ENCODE assay signal across 9 mouse cellular contexts in genomic region chr3:88738641-88739040, GRCm38 (mm10). TPM values are rescaled to one million over a fixed set of nuclear protein-coding genes. Genes with fewer than 3 reads are reported as not detected.
DNase-seq lines count a peak whose midpoint lies in the region; ATAC-seq lines count a peak whose summit lies in the region.
"Had no signal": no experiment of that assay in that cellular context is flagged by ENCODE, and none has a peak within 500 bp of the region (broad histone marks: within the 10 kb centered on the region; RNA-seq: fewer than 3 reads in every experiment).

No protein-coding gene starts in this region.

- DNase-seq in heart, adult 18-20 months, result peak; percentile 61 to 88
- peak; percentile 59 for DNase-seq in urinary bladder, postnatal 25 days (ENCODE audit: low spot score)
- DNase-seq in urinary bladder, postnatal 4 days (ENCODE audit: low spot score in 2 of 2), result no peak
- DNase-seq in lung, postnatal 36 days, result peak; percentile 86
- peak; percentile 82 for DNase-seq in testis, postnatal 10 days (ENCODE audit: low spot score)

- no peak for ATAC-seq in heart, embryonic 12.5 days (ENCODE audit: insufficient number of reproducible peaks, low FRiP score)
- peak; percentile 96 for ATAC-seq in common myeloid progenitor, adult 5-6 weeks (replicated peaks; ENCODE audit: low read depth, poor library complexity, severe bottlenecking)
- peak; percentile 77 to 85 for ATAC-seq in hematopoietic stem cell, adult 5-6 weeks (replicated peaks in 1 of 2; ENCODE audit: insufficient read depth in 1 of 2, low FRiP score in 2 of 2, low TSS enrichment in 1 of 2, low read depth in 1 of 2, poor library complexity in 2 of 2, severe bottlenecking in 2 of 2)

- H3K27ac ChIP-seq in heart, embryonic 12.5 days (ENCODE audit: poor library complexity, severe bottlenecking), result no peak overlapping the region
- H3K27ac ChIP-seq: limb, embryonic 12.5 days had no signal

- H3K4me1 ChIP-seq in heart, embryonic 12.5 days (replicated peaks), result no peaks in the 10 kb centered on the region
- H3K4me1 ChIP-seq: limb, embryonic 12.5 days had no signal

- H3K27me3 ChIP-seq in heart, embryonic 12.5 days (replicated peaks), result no peaks in the 10 kb centered on the region
- H3K27me3 ChIP-seq: limb, embryonic 12.5 days had no signal

- no peak overlapping the region for H3K9ac ChIP-seq in heart, embryonic 12.5 days
- H3K9ac ChIP-seq: limb, embryonic 12.5 days had no signal

- H3K4me3 ChIP-seq in heart, embryonic 12.5 days, result no peak overlapping the region
- H3K4me3 ChIP-seq: limb, embryonic 12.5 days had no signal

- no peaks in the 10 kb centered on the region for H3K9me3 ChIP-seq in heart, embryonic 12.5 days (replicated peaks)
- H3K9me3 ChIP-seq: limb, embryonic 12.5 days had no signal

- 50% methylated on average over 3 of the region's 3 CpGs for whole genome bisulfite sequencing in heart, embryonic 12.5 days

- H3K36me3 ChIP-seq in heart, embryonic 12.5 days, result peaks cover 4% of the 10 kb centered on the region

- H3K4me2 ChIP-seq in heart, embryonic 12.5 days, result no peak overlapping the region
- H3K4me2 ChIP-seq: limb, embryonic 12.5 days had no signal

RNA-seq across cellular contexts. Expression of gene Rit1, which starts 22.0 kb away (rescaled TPM):
- 10 to 100 TPM; 70.5 to 95.6 TPM for total RNA-seq in heart, adult 18-20 months (2021)
- polyA plus RNA-seq in heart, embryonic 12.5 days (2016; fragmentation: Nextera tagmentation; extraction: Ambion mirVana), result 45.9 and 46.5 TPM in 2 replicates
- 15.3 TPM in 2 replicates for total RNA-seq in common myeloid progenitor, adult 5-6 weeks (2017)
- total RNA-seq in hematopoietic stem cell, adult 5-6 weeks (2017), result 30.8 and 37.7 TPM in 2 replicates

RNA-seq across cellular contexts. Expression of gene Syt11, which starts 36.3 kb away (rescaled TPM):
- 1 to 10 TPM; 5.4 to 8.0 TPM for total RNA-seq in heart, adult 18-20 months (2021)
- 18.4 and 20.0 TPM in 2 replicates for polyA plus RNA-seq in heart, embryonic 12.5 days (2016; fragmentation: Nextera tagmentation; extraction: Ambion mirVana)
- total RNA-seq in common myeloid progenitor, adult 5-6 weeks (2017), result 0.82 and 1.3 TPM in 2 replicates
- total RNA-seq in hematopoietic stem cell, adult 5-6 weeks (2017), result 4.0 and 4.1 TPM in 2 replicates

RNA-seq across cellular contexts. Expression of gene Khdc4, which starts 53.0 kb away (rescaled TPM):
- total RNA-seq in heart, adult 18-20 months (2021), result 10 to 100 TPM; 25.7 to 26.3 TPM
- 75.3 and 75.6 TPM in 2 replicates for polyA plus RNA-seq in heart, embryonic 12.5 days (2016; fragmentation: Nextera tagmentation; extraction: Ambion mirVana)
- total RNA-seq in common myeloid progenitor, adult 5-6 weeks (2017), result 52.6 and 71.2 TPM in 2 replicates
- total RNA-seq in hematopoietic stem cell, adult 5-6 weeks (2017), result 60.0 and 90.2 TPM in 2 replicates

Comparison
In these comparisons a context has a peak if more than half of its experiments do, and no peak if none do; other contexts are left out.
1. DNase-seq: peak in heart, adult 18-20 months (2 of 2), urinary bladder, postnatal 25 days (single experiment), lung, postnatal 36 days (single experiment) and testis, postnatal 10 days (single experiment); none in urinary bladder, postnatal 4 days (0 of 2).